Mouse (Mus musculus) liver, adult 2 months (tissue): ENCODE data around the gene Gm49405.
"Not testable (repeated sequence)": the region's sequence is repeated elsewhere in the genome, so short reads cannot be mapped to it uniquely, and the experiment has no call there.

ENCODE experiments used
- CTCF ChIP-seq: fragments of 200-500 bp; IDR thresholded peaks from 2 replicates; pipeline ENCODE4 v1.5.1; 2011; ENCODE audit warnings: low read depth, low read length, control low read depth
- POLR2A ChIP-seq: fragments of 200-500 bp; IDR thresholded peaks from 2 replicates; pipeline ENCODE4 v1.6.1; 2011; ENCODE audit warnings: low read length, control low read depth; ENCODE audit not compliant: insufficient read depth; ENCODE audit errors: extremely low read depth

GRCm38 (mm10) chr19:3974608-3975007 lies 25.8 kb upstream of the Gm49405 start:
- not testable (repeated sequence) for TF ChIP-seq CTCF, POLR2A
